Mouse (Mus musculus): ENCODE measurements around the gene Mboat2. TPM values are rescaled to one million over a fixed set of nuclear protein-coding genes. Genes with fewer than 3 reads are reported as not detected.

The Mboat2 gene
- 8.4 and 9.7 TPM in 2 replicates for polyA plus RNA-seq (2012; rRNA removed)

GRCm38 (mm10) chr12:24830766-24831152 lies at the start of gene Mboat2:
TSS of gene Mboat2 (plus strand) at chr12:24830879.
- TF ChIP-seq CTCF (IDR thresholded peaks at IDR 0.05; ENCODE audit: control insufficient read depth, insufficient read depth, insufficient replicate concordance, low read depth, low read length), result no peak
- TF ChIP-seq POLR2A (IDR thresholded peaks at IDR 0.05; ENCODE audit: control insufficient read depth, low read depth, low read length), result no peak
- peak within 1 kb of the TSS; percentile 100 for H3K4me3 ChIP-seq (ENCODE audit: control insufficient read depth, low read depth, low read length)

GRCm38 (mm10) chr12:24783735-24784134 lies 46.9 kb upstream of the Mboat2 start:
- Histone ChIP-seq H3K27me3 (ENCODE audit: control insufficient read depth, insufficient read depth, low read length) (no peaks in the 10 kb centered on the region), H3K4me1 (ENCODE audit: control insufficient read depth, insufficient read depth, low read length) (no peaks in the 10 kb centered on the region), H3K27ac (ENCODE audit: control insufficient read depth, insufficient read depth, low read depth, low read length) (no peak overlapping the region), H3K4me3 (ENCODE audit: control insufficient read depth, low read depth, low read length) (no peak overlapping the region), H3K36me3 (ENCODE audit: control insufficient read depth, insufficient read depth, low read length) (no peaks in the 10 kb centered on the region)
- TF ChIP-seq CTCF (IDR thresholded peaks at IDR 0.05; ENCODE audit: control insufficient read depth, insufficient read depth, insufficient replicate concordance, low read depth, low read length) (no peak), POLR2A (IDR thresholded peaks at IDR 0.05; ENCODE audit: control insufficient read depth, low read depth, low read length) (no peak)

More at GRCm38 (mm10) chr12:24830766-24831152, at the start of gene Mboat2:
- Histone ChIP-seq H3K27me3 (ENCODE audit: control insufficient read depth, insufficient read depth, low read length) (no peaks in the 10 kb centered on the region), H3K4me1 (ENCODE audit: control insufficient read depth, insufficient read depth, low read length) (peaks cover 5% of the 10 kb centered on the region), H3K27ac (ENCODE audit: control insufficient read depth, insufficient read depth, low read depth, low read length) (peak within 1 kb of the TSS; percentile 98), H3K36me3 (ENCODE audit: control insufficient read depth, insufficient read depth, low read length) (no peaks in the 10 kb centered on the region)

DNA sequence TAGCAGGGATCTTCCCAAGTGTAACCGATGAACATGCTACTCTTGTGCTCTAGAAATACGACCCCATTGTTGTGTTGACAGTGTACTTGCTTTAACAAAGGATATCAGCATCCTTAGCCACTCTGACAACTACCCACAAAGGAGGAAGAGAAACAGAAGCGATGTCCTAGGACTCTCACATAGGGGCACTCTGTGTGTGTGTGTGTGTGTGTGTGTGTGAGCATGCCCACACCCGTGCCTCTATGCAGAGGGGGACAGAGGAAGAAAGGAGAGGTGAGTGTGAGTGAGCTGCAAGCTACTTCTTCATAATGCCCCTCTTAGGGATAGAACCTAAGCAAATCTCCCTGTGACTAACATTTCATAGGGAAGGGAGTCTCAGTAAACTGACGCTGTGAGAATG lies 44.8 kb upstream of the Mboat2 start:
- TF ChIP-seq CTCF (IDR thresholded peaks at IDR 0.05; ENCODE audit: control insufficient read depth, insufficient read depth, insufficient replicate concordance, low read depth, low read length), result no peak
- no peak for TF ChIP-seq POLR2A (IDR thresholded peaks at IDR 0.05; ENCODE audit: control insufficient read depth, low read depth, low read length)
- Histone ChIP-seq H3K36me3 (ENCODE audit: control insufficient read depth, insufficient read depth, low read length) (no peaks in the 10 kb centered on the region), H3K4me3 (ENCODE audit: control insufficient read depth, low read depth, low read length) (no peak overlapping the region), H3K27me3 (ENCODE audit: control insufficient read depth, insufficient read depth, low read length) (no peaks in the 10 kb centered on the region), H3K4me1 (ENCODE audit: control insufficient read depth, insufficient read depth, low read length) (no peaks in the 10 kb centered on the region), H3K27ac (ENCODE audit: control insufficient read depth, insufficient read depth, low read depth, low read length) (no peak overlapping the region)

DNA sequence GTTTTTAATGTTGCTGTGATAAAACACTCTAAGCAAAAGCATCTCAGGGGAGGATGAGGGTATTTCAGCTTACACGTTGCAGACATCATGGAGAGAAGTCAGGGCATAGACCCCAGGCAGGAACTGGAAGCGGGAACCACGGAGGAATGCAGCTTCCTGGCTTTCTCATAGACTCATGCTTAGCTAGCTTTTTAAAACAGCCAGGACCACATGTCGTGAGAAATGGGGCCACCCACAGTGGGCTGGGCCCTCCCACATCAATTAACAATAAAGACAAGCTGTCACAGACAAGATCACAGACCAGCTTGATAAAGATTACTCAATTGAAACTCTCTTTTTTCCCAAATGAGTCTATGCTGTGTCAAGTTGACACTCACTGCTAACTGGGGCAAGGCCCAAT lies 44.4 kb upstream of the Mboat2 start:
- no peak overlapping the region for H3K27ac ChIP-seq (ENCODE audit: control insufficient read depth, insufficient read depth, low read depth, low read length)
- H3K36me3 ChIP-seq (ENCODE audit: control insufficient read depth, insufficient read depth, low read length), result no peaks in the 10 kb centered on the region
- H3K4me1 ChIP-seq (ENCODE audit: control insufficient read depth, insufficient read depth, low read length), result no peaks in the 10 kb centered on the region
- no peak overlapping the region for H3K4me3 ChIP-seq (ENCODE audit: control insufficient read depth, low read depth, low read length)
- H3K27me3 ChIP-seq (ENCODE audit: control insufficient read depth, insufficient read depth, low read length), result no peaks in the 10 kb centered on the region
- TF ChIP-seq CTCF (IDR thresholded peaks at IDR 0.05; ENCODE audit: control insufficient read depth, insufficient read depth, insufficient replicate concordance, low read depth, low read length) (no peak), POLR2A (IDR thresholded peaks at IDR 0.05; ENCODE audit: control insufficient read depth, low read depth, low read length) (no peak)

DNA sequence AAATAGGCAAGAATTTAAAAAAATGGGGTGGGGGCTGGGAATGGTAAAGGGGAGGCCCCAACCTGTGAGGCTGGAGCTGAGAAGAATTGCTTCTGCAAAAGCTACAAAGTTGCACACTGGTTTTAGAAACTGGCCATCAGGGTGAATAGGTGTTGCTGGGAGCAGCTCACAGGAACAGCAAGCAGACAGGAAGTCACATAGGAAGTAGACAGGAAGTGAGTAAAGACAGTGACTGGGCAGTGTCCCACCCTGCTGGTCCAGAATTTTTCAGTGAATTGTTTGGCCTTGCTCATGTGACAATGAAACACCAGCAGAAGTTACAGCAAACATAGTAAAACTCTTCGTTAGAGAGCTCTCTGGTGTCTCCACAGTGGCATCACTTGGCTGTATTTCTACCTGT lies 41.0 kb upstream of the Mboat2 start:
- Histone ChIP-seq H3K4me1 (ENCODE audit: control insufficient read depth, insufficient read depth, low read length) (peaks cover 5% of the 10 kb centered on the region), H3K27me3 (ENCODE audit: control insufficient read depth, insufficient read depth, low read length) (no peaks in the 10 kb centered on the region), H3K27ac (ENCODE audit: control insufficient read depth, insufficient read depth, low read depth, low read length) (no peak overlapping the region), H3K4me3 (ENCODE audit: control insufficient read depth, low read depth, low read length) (no peak overlapping the region), H3K36me3 (ENCODE audit: control insufficient read depth, insufficient read depth, low read length) (no peaks in the 10 kb centered on the region)
- TF ChIP-seq CTCF (IDR thresholded peaks at IDR 0.05; ENCODE audit: control insufficient read depth, insufficient read depth, insufficient replicate concordance, low read depth, low read length), result no peak
- no peak for TF ChIP-seq POLR2A (IDR thresholded peaks at IDR 0.05; ENCODE audit: control insufficient read depth, low read depth, low read length)

GRCm38 (mm10) chr12:24811230-24811629 lies 19.4 kb upstream of the Mboat2 start:
- no peaks in the 10 kb centered on the region for H3K36me3 ChIP-seq (ENCODE audit: control insufficient read depth, insufficient read depth, low read length)
- H3K4me3 ChIP-seq (ENCODE audit: control insufficient read depth, low read depth, low read length), result no peak overlapping the region
- peaks cover 3% of the 10 kb centered on the region; the same call in 1 of the 2 replicates for H3K4me1 ChIP-seq (ENCODE audit: control insufficient read depth, insufficient read depth, low read length)
- H3K27me3 ChIP-seq (ENCODE audit: control insufficient read depth, insufficient read depth, low read length), result no peaks in the 10 kb centered on the region
- no peak overlapping the region for H3K27ac ChIP-seq (ENCODE audit: control insufficient read depth, insufficient read depth, low read depth, low read length)
- TF ChIP-seq CTCF (IDR thresholded peaks at IDR 0.05; ENCODE audit: control insufficient read depth, insufficient read depth, insufficient replicate concordance, low read depth, low read length) (no peak), POLR2A (IDR thresholded peaks at IDR 0.05; ENCODE audit: control insufficient read depth, low read depth, low read length) (no peak)

GRCm38 (mm10) chr12:24811906-24812305 lies 18.8 kb upstream of the Mboat2 start:
- Histone ChIP-seq H3K27me3 (ENCODE audit: control insufficient read depth, insufficient read depth, low read length) (no peaks in the 10 kb centered on the region), H3K4me3 (ENCODE audit: control insufficient read depth, low read depth, low read length) (no peak overlapping the region), H3K4me1 (ENCODE audit: control insufficient read depth, insufficient read depth, low read length) (peaks cover 3% of the 10 kb centered on the region; the same call in 1 of the 2 replicates), H3K27ac (ENCODE audit: control insufficient read depth, insufficient read depth, low read depth, low read length) (peak overlapping the region; percentile 44), H3K36me3 (ENCODE audit: control insufficient read depth, insufficient read depth, low read length) (no peaks in the 10 kb centered on the region)
- TF ChIP-seq CTCF (IDR thresholded peaks at IDR 0.05; ENCODE audit: control insufficient read depth, insufficient read depth, insufficient replicate concordance, low read depth, low read length) (no peak), POLR2A (IDR thresholded peaks at IDR 0.05; ENCODE audit: control insufficient read depth, low read depth, low read length) (no peak)

DNA sequence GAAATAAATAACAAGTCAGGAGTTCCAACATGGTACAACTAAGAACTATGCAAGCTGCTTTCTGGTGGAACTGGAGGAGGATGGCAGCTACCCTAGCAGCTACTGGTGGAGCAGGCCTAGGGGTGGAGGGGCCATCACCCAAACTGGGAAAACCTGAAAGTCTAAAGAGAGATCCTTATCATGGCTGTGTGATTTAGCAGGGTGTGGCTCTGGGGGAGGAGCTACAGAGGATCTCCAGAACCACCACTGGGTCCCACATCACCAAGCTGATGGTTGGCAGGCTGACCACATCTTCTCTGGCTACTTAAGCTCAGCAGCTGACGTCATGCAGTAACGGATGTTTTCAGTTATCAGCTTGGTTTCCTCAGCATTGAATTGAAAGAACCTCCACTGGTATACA lies 7.8 kb upstream of the Mboat2 start:
- Histone ChIP-seq H3K27me3 (ENCODE audit: control insufficient read depth, insufficient read depth, low read length) (no peaks in the 10 kb centered on the region), H3K27ac (ENCODE audit: control insufficient read depth, insufficient read depth, low read depth, low read length) (no peak overlapping the region), H3K4me3 (ENCODE audit: control insufficient read depth, low read depth, low read length) (no peak overlapping the region), H3K36me3 (ENCODE audit: control insufficient read depth, insufficient read depth, low read length) (no peaks in the 10 kb centered on the region), H3K4me1 (ENCODE audit: control insufficient read depth, insufficient read depth, low read length) (no peaks in the 10 kb centered on the region)
- TF ChIP-seq POLR2A (IDR thresholded peaks at IDR 0.05; ENCODE audit: control insufficient read depth, low read depth, low read length) (no peak), CTCF (IDR thresholded peaks at IDR 0.05; ENCODE audit: control insufficient read depth, insufficient read depth, insufficient replicate concordance, low read depth, low read length) (no peak)
